Mouse (Mus musculus): ENCODE results near the gene Traf1. TPM values are rescaled to one million over a fixed set of nuclear protein-coding genes. Genes with fewer than 3 reads are reported as not detected.

Traf1 gene
- total and polyA plus RNA-seq, 2 experiments from 2014 or later, result 2.6 to 3.9 TPM

GRCm38 (mm10) chr2:34989749-34990148 is 28.2 kb upstream of the Traf1 start:
- Histone ChIP-seq H3K9me3 (ENCODE audit: low read length) (no peaks in the 10 kb centered on the region), H3K27ac (no peak overlapping the region), H3K27me3 (ENCODE audit: insufficient read depth, low read length) (no peaks in the 10 kb centered on the region), H3K9ac (replicated peaks; ENCODE audit: low read length) (no peak overlapping the region), H3K36me3 (ENCODE audit: insufficient read depth, low read length) (no peaks in the 10 kb centered on the region), H3K4me3 (ENCODE audit: low read length) (no peak overlapping the region), H3K4me1 (ENCODE audit: insufficient read depth, low read length) (peaks cover 13% of the 10 kb centered on the region), H3K4me2 (ENCODE audit: low read depth, low read length) (no peak overlapping the region)
- WGBS, result 82% methylated on average over 1 of the region's 1 CpGs
- no peak for DNase-seq (ENCODE audit: low spot score)
- TF ChIP-seq CTCF (IDR thresholded peaks at IDR 0.05; ENCODE audit: low read depth), result no peak
- no peak for ATAC-seq

GRCm38 (mm10) chr2:34987595-34987994 is 26.0 kb upstream of the Traf1 start:
- peaks cover 6% of the 10 kb centered on the region; the same call in 1 of the 2 replicates for H3K4me1 ChIP-seq (ENCODE audit: insufficient read depth, low read length)
- H3K9ac ChIP-seq (replicated peaks; ENCODE audit: low read length), result no peak overlapping the region
- no peaks in the 10 kb centered on the region for H3K9me3 ChIP-seq (ENCODE audit: low read length)
- no peak overlapping the region for H3K27ac ChIP-seq
- no peaks in the 10 kb centered on the region for H3K36me3 ChIP-seq (ENCODE audit: insufficient read depth, low read length)
- no peak for TF ChIP-seq CTCF (IDR thresholded peaks at IDR 0.05; ENCODE audit: low read depth)
- ATAC-seq (no peak), DNase-seq (ENCODE audit: low spot score) (no peak)
- no peak overlapping the region for H3K4me3 ChIP-seq (ENCODE audit: low read length)
- 78% methylated on average over 1 of the region's 1 CpGs for WGBS
- no peaks in the 10 kb centered on the region for H3K27me3 ChIP-seq (ENCODE audit: insufficient read depth, low read length)
- no peak overlapping the region for H3K4me2 ChIP-seq (ENCODE audit: low read depth, low read length)

GRCm38 (mm10) chr2:34984885-34985284 is 23.3 kb upstream of the Traf1 start:
- H3K9me3 ChIP-seq (ENCODE audit: low read length), result no peaks in the 10 kb centered on the region

GRCm38 (mm10) chr2:34982906-34983698 is 21.5 kb upstream of the Traf1 start:
- Histone ChIP-seq H3K9me3 (ENCODE audit: low read length) (no peaks in the 10 kb centered on the region), H3K36me3 (ENCODE audit: insufficient read depth, low read length) (no peaks in the 10 kb centered on the region), H3K9ac (replicated peaks; ENCODE audit: low read length) (no peak overlapping the region), H3K27ac (peak overlapping the region; percentile 51), H3K27me3 (ENCODE audit: insufficient read depth, low read length) (no peaks in the 10 kb centered on the region), H3K4me3 (ENCODE audit: low read length) (no peak overlapping the region), H3K4me1 (ENCODE audit: insufficient read depth, low read length) (peaks cover 11% of the 10 kb centered on the region; the same call in 1 of the 2 replicates), H3K4me2 (ENCODE audit: low read depth, low read length) (no peak overlapping the region)
- no peak for DNase-seq (ENCODE audit: low spot score)
- WGBS, result 63% methylated on average over 11 of the region's 11 CpGs
- no peak for ATAC-seq
- TF ChIP-seq CTCF (IDR thresholded peaks at IDR 0.05; ENCODE audit: low read depth), result no peak

More at GRCm38 (mm10) chr2:34984885-34985284, 23.3 kb upstream of the Traf1 start:
- Histone ChIP-seq H3K4me1 (ENCODE audit: insufficient read depth, low read length) (peaks cover 11% of the 10 kb centered on the region; the same call in 1 of the 2 replicates), H3K4me2 (ENCODE audit: low read depth, low read length) (no peak overlapping the region), H3K36me3 (ENCODE audit: insufficient read depth, low read length) (no peaks in the 10 kb centered on the region), H3K27me3 (ENCODE audit: insufficient read depth, low read length) (no peaks in the 10 kb centered on the region), H3K9ac (replicated peaks; ENCODE audit: low read length) (no peak overlapping the region), H3K27ac (no peak overlapping the region), H3K4me3 (ENCODE audit: low read length) (no peak overlapping the region)
- DNase-seq (ENCODE audit: low spot score) (no peak), ATAC-seq (no peak)
- no peak for TF ChIP-seq CTCF (IDR thresholded peaks at IDR 0.05; ENCODE audit: low read depth)
- WGBS, result 78% methylated on average over 8 of the region's 8 CpGs

- Histone ChIP-seq H3K27me3 (ENCODE audit: insufficient read depth, low read length) (no peaks in the 10 kb centered on the region), H3K4me3 (ENCODE audit: low read length) (no peak overlapping the region), H3K9me3 (ENCODE audit: low read length) (no peaks in the 10 kb centered on the region), H3K4me1 (ENCODE audit: insufficient read depth, low read length) (peaks cover 11% of the 10 kb centered on the region; the same call in 1 of the 2 replicates), H3K27ac (peak overlapping the region; percentile 15; the same call in 1 of the 2 replicates), H3K9ac (replicated peaks; ENCODE audit: low read length) (no peak overlapping the region), H3K36me3 (ENCODE audit: insufficient read depth, low read length) (no peaks in the 10 kb centered on the region), H3K4me2 (ENCODE audit: low read depth, low read length) (no peak overlapping the region)
- peak; percentile 37 for DNase-seq (ENCODE audit: low spot score)
- TF ChIP-seq CTCF (IDR thresholded peaks at IDR 0.05; ENCODE audit: low read depth), result no peak
- 39% methylated on average over 14 of the region's 14 CpGs for WGBS
- peak; percentile 70 for ATAC-seq
These were observed 20.6 kb upstream of the Traf1 start for GRCm38 (mm10) chr2:34982096-34982724.

GRCm38 (mm10) chr2:34979459-34980011 is 18.0 kb upstream of the Traf1 start:
- H3K4me2 ChIP-seq (ENCODE audit: low read depth, low read length), result no peak overlapping the region
- H3K4me1 ChIP-seq (ENCODE audit: insufficient read depth, low read length), result peaks cover 11% of the 10 kb centered on the region; the same call in 1 of the 2 replicates
- no peaks in the 10 kb centered on the region for H3K27me3 ChIP-seq (ENCODE audit: insufficient read depth, low read length)
- H3K4me3 ChIP-seq (ENCODE audit: low read length), result no peak overlapping the region
- no peak overlapping the region for H3K9ac ChIP-seq (replicated peaks; ENCODE audit: low read length)
- H3K27ac ChIP-seq, result no peak overlapping the region
- TF ChIP-seq CTCF (IDR thresholded peaks at IDR 0.05; ENCODE audit: low read depth), result no peak
- 62% methylated on average over 3 of the region's 3 CpGs for WGBS
- H3K9me3 ChIP-seq (ENCODE audit: low read length), result no peaks in the 10 kb centered on the region
- ATAC-seq (no peak), DNase-seq (ENCODE audit: low spot score) (no peak)
- no peaks in the 10 kb centered on the region for H3K36me3 ChIP-seq (ENCODE audit: insufficient read depth, low read length)
